Mouse (Mus musculus): Measurements from ENCODE around the gene Ano4.

GRCm38 (mm10) chr10:89327004-89327511, 17.5 kb downstream of the Ano4 start:
- no peak for TF ChIP-seq EP300 (IDR thresholded peaks at IDR 0.05; ENCODE audit: low read depth)
- TF ChIP-seq CTCF (IDR thresholded peaks at IDR 0.05; ENCODE audit: low read depth), result peak; percentile 86
